Comparison of ENCODE assay signal across 25 mouse cellular contexts in genomic region chr12:77179138-77179537, GRCm38 (mm10).
"Had no signal": no experiment of that assay in that cellular context is flagged by ENCODE, and none has a peak within 500 bp of the region (broad histone marks: within the 10 kb centered on the region; RNA-seq: fewer than 3 reads in every experiment).

No protein-coding gene starts in this region.

- H3K9ac ChIP-seq: heart, embryonic 12.5 days; hindbrain, embryonic 12.5 days; hindbrain, embryonic 14.5 days; intestine, embryonic 15.5 days; limb, embryonic 12.5 days had no signal

- H3K27ac ChIP-seq: gastrocnemius, adult 2 months; heart, embryonic 10.5 days; hindbrain, embryonic 12.5 days; hindbrain, embryonic 14.5 days; layer of hippocampus, adult 2 months; left cerebral cortex, adult 2 months; limb, embryonic 12.5 days had no signal

- H3K4me3 ChIP-seq: gastrocnemius, adult 2 months; heart, embryonic 10.5 days; heart, embryonic 12.5 days; hindbrain, embryonic 12.5 days; intestine, embryonic 15.5 days; layer of hippocampus, adult 2 months; left cerebral cortex, adult 2 months; limb, embryonic 10.5 days; limb, embryonic 12.5 days had no signal

- H3K27me3 ChIP-seq: heart, embryonic 12.5 days; hindbrain, embryonic 12.5 days; intestine, embryonic 15.5 days; limb, embryonic 12.5 days had no signal

- ATAC-seq: hindbrain, embryonic 16.5 days; inflammation-experienced regulatory T-cells, adult 6 months; intestine, embryonic 15.5 days; intestine, postnatal 0 days had no signal

- H3K36me3 ChIP-seq: heart, embryonic 10.5 days; heart, embryonic 12.5 days; hindbrain, embryonic 12.5 days; intestine, embryonic 15.5 days; limb, embryonic 10.5 days; limb, embryonic 12.5 days had no signal

- DNase-seq: gastrocnemius, adult 2 months; gastrocnemius, postnatal 10 days; gastrocnemius, postnatal 25 days; heart, adult 18-20 months; heart, postnatal 14 days; heart, postnatal 36 days; kidney, adult 18-20 months; kidney, adult 8-10 months; kidney, postnatal 10 days; kidney, postnatal 25 days; kidney, postnatal 4 days; liver had no signal

- H3K4me2 ChIP-seq: heart, embryonic 12.5 days; hindbrain, embryonic 12.5 days; hindbrain, embryonic 14.5 days; limb, embryonic 12.5 days; liver, embryonic 11.5 days had no signal

- H3K9me3 ChIP-seq: heart, embryonic 10.5 days; heart, embryonic 12.5 days; hindbrain, embryonic 12.5 days; intestine, embryonic 15.5 days; limb, embryonic 10.5 days; limb, embryonic 12.5 days had no signal
